Mouse (Mus musculus) C2C12 (cell line): ENCODE measurements around the gene Efl1.

Source experiments
- CTCF ChIP-seq: IDR thresholded peaks from one replicate; pipeline ENCODE4 v1.5.1; 2011; ENCODE audit not compliant: control insufficient read depth, insufficient read depth, insufficient read length
- FOSL1 ChIP-seq: IDR thresholded peaks from one replicate; pipeline ENCODE4 v1.8.0; 2011; ENCODE audit warnings: mild to moderate bottlenecking, low read length; ENCODE audit not compliant: poor library complexity, insufficient read depth, severe bottlenecking
- MYOG ChIP-seq: IDR thresholded peaks from one replicate; pipeline ENCODE4 v1.6.1; 2011; ENCODE audit not compliant: control insufficient read depth, insufficient read length; ENCODE audit errors: extremely low read depth
- USF1 ChIP-seq: IDR thresholded peaks from one replicate; pipeline ENCODE4 v1.6.1; 2011; ENCODE audit warnings: low read depth, mild to moderate bottlenecking, control low read depth, moderate library complexity

DNA sequence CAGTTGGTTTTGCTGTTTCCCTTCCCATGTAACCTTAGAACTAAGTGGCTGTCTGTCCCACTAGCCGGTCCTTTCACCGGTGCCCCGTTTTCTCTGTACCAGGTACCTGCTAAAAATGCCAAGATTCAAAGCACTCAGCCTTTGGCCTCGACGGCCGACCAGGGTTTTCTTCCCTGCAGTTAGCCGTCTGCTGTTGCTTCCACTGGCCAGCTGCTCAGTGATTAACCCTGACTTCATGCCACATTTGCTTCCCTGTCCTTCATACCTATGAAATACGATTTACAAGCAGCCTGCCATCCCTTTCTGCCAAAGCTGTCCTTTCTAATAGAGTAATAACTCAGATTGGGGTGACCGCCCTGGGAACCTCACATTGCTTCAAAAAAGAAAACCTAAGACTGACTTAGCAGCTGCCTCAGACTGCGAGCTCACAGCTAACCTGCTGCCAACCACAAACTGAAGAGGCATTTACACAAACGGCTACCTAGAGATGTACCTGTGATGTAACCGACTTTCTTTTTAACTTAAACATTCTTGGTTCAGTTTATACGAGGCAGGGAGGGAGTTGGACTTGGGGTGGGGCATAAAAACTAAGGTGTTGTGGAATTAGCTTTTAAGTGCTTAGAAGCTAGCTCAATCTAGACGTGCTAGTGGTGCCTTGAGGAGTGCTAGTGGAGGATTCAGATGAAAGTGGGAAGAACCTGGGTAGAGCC is 77.5 kb downstream of the Efl1 start:
- TF ChIP-seq CTCF (no peak), FOSL1 (no peak), MYOG (no peak), USF1 (no peak)
